Mouse (Mus musculus) lung, postnatal 14 days (tissue): ENCODE data around the gene Efna2.
"Not testable (repeated sequence)": the region's sequence is repeated elsewhere in the genome, so short reads cannot be mapped to it uniquely, and the experiment has no call there.

ENCODE experiments used
- DNase-seq: peaks from one replicate; pipeline ENCODE4 v3.0.0; 2021

The Efna2 gene

GRCm38 (mm10) chr10:80156752-80157053 is 22.6 kb upstream of the Efna2 start:
- DNase-seq, result peak; percentile 58

- DNase-seq, result no peak
Measured at GRCm38 (mm10) chr10:80157141-80157929, 21.9 kb upstream of the Efna2 start.

GRCm38 (mm10) chr10:80158307-80158986 is 20.8 kb upstream of the Efna2 start:
- peak; percentile 83 for DNase-seq

- DNase-seq, result peak; percentile 67
Measured at GRCm38 (mm10) chr10:80159021-80159560, 20.2 kb upstream of the Efna2 start.

- DNase-seq, result peak; percentile 99
Measured at GRCm38 (mm10) chr10:80159561-80160454, 19.5 kb upstream of the Efna2 start.

GRCm38 (mm10) chr10:80160455-80161371 is 18.6 kb upstream of the Efna2 start:
- DNase-seq, result peak; percentile 91

GRCm38 (mm10) chr10:80161522-80162242 is 17.6 kb upstream of the Efna2 start:
- DNase-seq, result peak; percentile 62

- no peak for DNase-seq
Measured at GRCm38 (mm10) chr10:80162243-80162608, 17.1 kb upstream of the Efna2 start.

- no peak for DNase-seq
Measured at GRCm38 (mm10) chr10:80162716-80163299, 16.5 kb upstream of the Efna2 start.

- no peak for DNase-seq
Measured at GRCm38 (mm10) chr10:80163721-80164120, 15.6 kb upstream of the Efna2 start.

- DNase-seq, result no peak
Measured at GRCm38 (mm10) chr10:80164161-80164997, 14.9 kb upstream of the Efna2 start.

- peak; percentile 99 for DNase-seq
Measured at GRCm38 (mm10) chr10:80164998-80165344, 14.3 kb upstream of the Efna2 start.

GRCm38 (mm10) chr10:80165392-80166128 is 13.7 kb upstream of the Efna2 start, which contains the start of gene Cirbp:
Cirbp (plus strand) TSS chr10:80165985.
- DNase-seq, result no peak

GRCm38 (mm10) chr10:80166136-80166535 is 13.1 kb upstream of the Efna2 start:
- not testable (repeated sequence) for DNase-seq

- DNase-seq, result peak; percentile 99
Measured at GRCm38 (mm10) chr10:80167460-80168037, 11.7 kb upstream of the Efna2 start.

GRCm38 (mm10) chr10:80168038-80168661 is 11.1 kb upstream of the Efna2 start:
- DNase-seq, result peak; percentile 95

- no peak for DNase-seq
Measured at GRCm38 (mm10) chr10:80169070-80169469, 10.2 kb upstream of the Efna2 start.

- DNase-seq, result no peak
Measured at GRCm38 (mm10) chr10:80169651-80170050, 9.6 kb upstream of the Efna2 start.
